Mouse (Mus musculus) midbrain, embryonic 14.5 days (tissue): ENCODE measurements around the gene Pik3ap1. TPM values are rescaled to one million over a fixed set of nuclear protein-coding genes. Genes with fewer than 3 reads are reported as not detected.

Source experiments
- ATAC-seq: fragments of 200-750 bp; cut with Nextera tagmentation; 2 replicates; pipeline ENCODE4 v1.8.0; 2017; ENCODE audit warnings: moderate number of reproducible peaks, moderate library complexity; ENCODE audit not compliant: low FRiP score, low TSS enrichment
- DNase-seq: peaks from one replicate; pipeline ENCODE4 v3.0.0-alpha.2; 2015
- H3K27ac ChIP-seq: fragments of 300-500 bp; sonication (generic); replicated peaks from 2 replicates; pipeline ENCODE4 v1.5.1; 2014; ENCODE audit warnings: mild to moderate bottlenecking, low read depth, low read length, moderate library complexity
- H3K27me3 ChIP-seq: fragments of 300-500 bp; sonication (generic); 2 replicates; pipeline ENCODE4 v1.6.1; 2014; ENCODE audit warnings: low read length, control low read depth, mixed read lengths; ENCODE audit not compliant: control insufficient read depth, insufficient read depth
- H3K36me3 ChIP-seq: fragments of 300-500 bp; sonication (generic); 2 replicates; pipeline ENCODE4 v1.6.1; 2014; ENCODE audit warnings: low read length, control low read depth; ENCODE audit not compliant: control insufficient read depth, insufficient read depth
- H3K4me1 ChIP-seq: fragments of 300-500 bp; sonication (generic); 2 replicates; pipeline ENCODE4 v1.6.1; 2014; ENCODE audit warnings: mild to moderate bottlenecking, antibody characterized with exemption, low read length, control low read depth; ENCODE audit not compliant: control insufficient read depth, insufficient read depth
- H3K4me2 ChIP-seq: fragments of 300-500 bp; sonication (generic); 2 replicates; pipeline ENCODE4 v1.6.1; 2014; ENCODE audit warnings: mild to moderate bottlenecking, low read length, moderate library complexity
- H3K4me3 ChIP-seq: fragments of 300-500 bp; sonication (generic); replicated peaks from 2 replicates; pipeline ENCODE4 v1.5.1; 2014; ENCODE audit warnings: low read depth, low read length
- H3K9ac ChIP-seq: fragments of 300-500 bp; sonication (generic); replicated peaks from 2 replicates; pipeline ENCODE4 v1.6.1; 2014; ENCODE audit warnings: mild to moderate bottlenecking, low read length, moderate library complexity
- H3K9me3 ChIP-seq: fragments of 300-500 bp; sonication (generic); 2 replicates; pipeline ENCODE4 v1.6.1; 2016; ENCODE audit warnings: low read length, control low read depth, mixed read lengths; ENCODE audit not compliant: control insufficient read depth
- WGBS: fragments of 180-500 bp; shearing (Covaris S2); extraction: QIAGEN DNeasy Blood & Tissue Kit; methylation state at CpG from one replicate; pipeline ENCODE4 v1.1.7; 2014; 5-methylcytosine and 5-hydroxymethylcytosine counted together
- polyA plus RNA-seq: library from polyadenylated mRNA; unstranded; fragments of >200 nt; fragmentation: Nextera tagmentation; extraction: Ambion mirVana; gene quantifications from 2 replicates; pipeline ENCODE4 v1.2.1, GENCODE M21; 2014

The Pik3ap1 gene
- polyA plus RNA-seq, 1 experiment from 2014 or later, result 2.9 TPM

- Histone ChIP-seq H3K4me1 (no peaks in the 10 kb centered on the region), H3K36me3 (no peaks in the 10 kb centered on the region), H3K27me3 (no peaks in the 10 kb centered on the region), H3K9me3 (no peaks in the 10 kb centered on the region), H3K4me2 (no peak overlapping the region), H3K27ac (no peak overlapping the region), H3K9ac (no peak overlapping the region), H3K4me3 (no peak overlapping the region)
- ATAC-seq (no peak), DNase-seq (peak; percentile 33)
- WGBS, result 58% methylated on average over 9 of the region's 9 CpGs
Measured at GRCm38 (mm10) chr19:41270151-41270727, 114.7 kb downstream of the Pik3ap1 start.

- ATAC-seq (no peak), DNase-seq (no peak)
- 57% methylated on average over 8 of the region's 8 CpGs for WGBS
- Histone ChIP-seq H3K36me3 (no peaks in the 10 kb centered on the region), H3K4me3 (no peak overlapping the region), H3K9ac (no peak overlapping the region), H3K4me1 (peaks cover 19% of the 10 kb centered on the region), H3K4me2 (no peak overlapping the region), H3K27ac (no peak overlapping the region), H3K9me3 (no peaks in the 10 kb centered on the region), H3K27me3 (no peaks in the 10 kb centered on the region)
Measured at GRCm38 (mm10) chr19:41266251-41266901, 118.5 kb downstream of the Pik3ap1 start.

GRCm38 (mm10) chr19:41264331-41264799 lies 120.5 kb downstream of the Pik3ap1 start:
- H3K4me2 ChIP-seq, result peak overlapping the region; percentile 86
- peak overlapping the region; percentile 93 for H3K4me3 ChIP-seq
- peaks cover 26% of the 10 kb centered on the region for H3K4me1 ChIP-seq
- peak overlapping the region; percentile 97 for H3K27ac ChIP-seq
- peak overlapping the region; percentile 95 for H3K9ac ChIP-seq
- ATAC-seq, result no peak
- H3K27me3 ChIP-seq, result no peaks in the 10 kb centered on the region
- DNase-seq, result no peak
- no peaks in the 10 kb centered on the region for H3K9me3 ChIP-seq
- 37% methylated on average over 13 of the region's 13 CpGs for WGBS
- no peaks in the 10 kb centered on the region for H3K36me3 ChIP-seq

GRCm38 (mm10) chr19:41263630-41264295 lies 121.1 kb downstream of the Pik3ap1 start, which contains the start of gene Tm9sf3:
Gene Tm9sf3 (minus strand): TSS chr19:41263997.
- ATAC-seq, result peak; percentile 92
- H3K36me3 ChIP-seq, result no peaks in the 10 kb centered on the region
- H3K27ac ChIP-seq, result peak within 1 kb of the TSS; percentile 97
- peak; percentile 94 for DNase-seq
- peak within 1 kb of the TSS; percentile 86 for H3K4me2 ChIP-seq
- peak within 1 kb of the TSS; percentile 95 for H3K9ac ChIP-seq
- no peaks in the 10 kb centered on the region for H3K27me3 ChIP-seq
- peak within 1 kb of the TSS; percentile 93 for H3K4me3 ChIP-seq
- no peaks in the 10 kb centered on the region for H3K9me3 ChIP-seq
- peaks cover 26% of the 10 kb centered on the region for H3K4me1 ChIP-seq
- WGBS, result under 1% methylated on average over 91 of the region's 98 CpGs

- Histone ChIP-seq H3K27ac (peak overlapping the region; percentile 97), H3K27me3 (no peaks in the 10 kb centered on the region), H3K9ac (peak overlapping the region; percentile 95), H3K9me3 (no peaks in the 10 kb centered on the region), H3K4me1 (peaks cover 26% of the 10 kb centered on the region), H3K36me3 (no peaks in the 10 kb centered on the region), H3K4me3 (peak overlapping the region; percentile 93), H3K4me2 (peak overlapping the region; percentile 86)
- peak; percentile 62 for ATAC-seq
- peak; percentile 80 for DNase-seq
- 7% methylated on average over 50 of the region's 51 CpGs for WGBS
Measured at GRCm38 (mm10) chr19:41262712-41263629, 121.9 kb downstream of the Pik3ap1 start.

- peaks cover 26% of the 10 kb centered on the region for H3K4me1 ChIP-seq
- DNase-seq, result no peak
- 98% methylated on average over 3 of the region's 3 CpGs for WGBS
- H3K4me3 ChIP-seq, result no peak overlapping the region
- H3K27ac ChIP-seq, result no peak overlapping the region
- H3K36me3 ChIP-seq, result no peaks in the 10 kb centered on the region
- H3K27me3 ChIP-seq, result no peaks in the 10 kb centered on the region
- no peak overlapping the region for H3K4me2 ChIP-seq
- H3K9ac ChIP-seq, result no peak overlapping the region
- ATAC-seq, result no peak
- H3K9me3 ChIP-seq, result no peaks in the 10 kb centered on the region
Measured at GRCm38 (mm10) chr19:41260736-41261135, 124.2 kb downstream of the Pik3ap1 start.

GRCm38 (mm10) chr19:41259256-41259655 lies 125.6 kb downstream of the Pik3ap1 start:
- Histone ChIP-seq H3K9me3 (no peaks in the 10 kb centered on the region), H3K4me2 (no peak overlapping the region), H3K27ac (no peak overlapping the region), H3K4me1 (peaks cover 19% of the 10 kb centered on the region), H3K9ac (no peak overlapping the region), H3K36me3 (0 out of 2 replicates have a peak, but pooled peaks cover 2% of the 10 kb centered on the region), H3K4me3 (no peak overlapping the region), H3K27me3 (no peaks in the 10 kb centered on the region)
- no peak for ATAC-seq
- no peak for DNase-seq
- WGBS, result 88% methylated on average over 6 of the region's 6 CpGs

- Histone ChIP-seq H3K4me1 (peaks cover 19% of the 10 kb centered on the region), H3K27me3 (no peaks in the 10 kb centered on the region), H3K9ac (no peak overlapping the region), H3K4me2 (no peak overlapping the region), H3K4me3 (no peak overlapping the region), H3K27ac (no peak overlapping the region), H3K36me3 (0 out of 2 replicates have a peak, but pooled peaks cover 2% of the 10 kb centered on the region), H3K9me3 (no peaks in the 10 kb centered on the region)
- WGBS, result 47% methylated on average over 2 of the region's 2 CpGs
- no peak for ATAC-seq
- peak; percentile 66 for DNase-seq
Measured at GRCm38 (mm10) chr19:41258707-41259106, 126.2 kb downstream of the Pik3ap1 start.
